Mouse (Mus musculus) layer of hippocampus, adult 9-10 months (tissue): ENCODE measurements around the gene Mfsd2a.

Experiments used
- DNase-seq: peaks from one replicate; pipeline ENCODE4 v3.0.0; 2022; ENCODE audit warnings: low spot score

The Mfsd2a gene

GRCm38 (mm10) chr4:122933857-122934256, 27.1 kb downstream of the Mfsd2a start:
- no peak for DNase-seq

GRCm38 (mm10) chr4:122933051-122933591, 27.9 kb downstream of the Mfsd2a start:
- DNase-seq = no peak

GRCm38 (mm10) chr4:122932239-122932978, 28.6 kb downstream of the Mfsd2a start:
- no peak for DNase-seq

GRCm38 (mm10) chr4:122930939-122931590, 29.9 kb downstream of the Mfsd2a start:
- DNase-seq = no peak

GRCm38 (mm10) chr4:122923392-122924344, 37.3 kb downstream of the Mfsd2a start:
- no peak for DNase-seq

GRCm38 (mm10) chr4:122922841-122923240, 38.1 kb downstream of the Mfsd2a start:
- no peak for DNase-seq

- no peak for DNase-seq
These were observed 45.0 kb downstream of the Mfsd2a start for GRCm38 (mm10) chr4:122915985-122916384.

GRCm38 (mm10) chr4:122914186-122914585, 46.8 kb downstream of the Mfsd2a start:
- no peak for DNase-seq

GRCm38 (mm10) chr4:122912613-122913012, 48.4 kb downstream of the Mfsd2a start:
- DNase-seq = no peak

- DNase-seq = no peak
These were observed 50.4 kb downstream of the Mfsd2a start for GRCm38 (mm10) chr4:122910577-122910976.

- no peak for DNase-seq
These were observed 51.3 kb downstream of the Mfsd2a start for GRCm38 (mm10) chr4:122909572-122910189.

GRCm38 (mm10) chr4:122905359-122905758, 55.6 kb downstream of the Mfsd2a start:
- no peak for DNase-seq

- DNase-seq = no peak
These were observed 57.3 kb downstream of the Mfsd2a start for GRCm38 (mm10) chr4:122903709-122904108.

- DNase-seq = no peak
These were observed 58.8 kb downstream of the Mfsd2a start for GRCm38 (mm10) chr4:122902156-122902555.

GRCm38 (mm10) chr4:122898313-122898712, 62.7 kb downstream of the Mfsd2a start:
- no peak for DNase-seq

- no peak for DNase-seq
These were observed 63.2 kb downstream of the Mfsd2a start for GRCm38 (mm10) chr4:122897750-122898149.
